Mouse (Mus musculus) hindbrain, embryonic 11.5 days (tissue): ENCODE measurements around the gene Slc25a29. TPM values are rescaled to one million over a fixed set of nuclear protein-coding genes. Genes with fewer than 3 reads are reported as not detected.

ENCODE experiments used
- ATAC-seq: fragments of 200-750 bp; cut with Nextera tagmentation; 2 replicates; pipeline ENCODE4 v1.8.0; 2017; ENCODE audit warnings: mild to moderate bottlenecking, moderate TSS enrichment, moderate library complexity; ENCODE audit not compliant: low FRiP score
- DNase-seq: peaks from one replicate; pipeline ENCODE4 v3.0.0-alpha.2; 2015; ENCODE audit warnings: low spot score
- H3K27ac ChIP-seq: fragments of 300-500 bp; sonication (generic); 2 replicates; pipeline ENCODE4 v1.5.1; 2014; ENCODE audit warnings: mild to moderate bottlenecking, low read depth, low read length
- H3K27me3 ChIP-seq: fragments of 300-500 bp; sonication (generic); 2 replicates; pipeline ENCODE4 v1.6.1; 2014; ENCODE audit warnings: mild to moderate bottlenecking, low read length, moderate library complexity, mixed read lengths; ENCODE audit not compliant: control insufficient read depth, insufficient read depth
- H3K36me3 ChIP-seq: fragments of 300-500 bp; sonication (generic); 2 replicates; pipeline ENCODE4 v1.6.1; 2014; ENCODE audit warnings: mild to moderate bottlenecking, low read length, moderate library complexity, mixed read lengths; ENCODE audit not compliant: control insufficient read depth, insufficient read depth
- H3K4me1 ChIP-seq: fragments of 300-500 bp; sonication (generic); replicated peaks from 2 replicates; pipeline ENCODE4 v1.6.1; 2014; ENCODE audit warnings: low read length, mixed read lengths; ENCODE audit not compliant: control insufficient read depth, insufficient read depth
- H3K4me2 ChIP-seq: fragments of 300-500 bp; sonication (generic); replicated peaks from 2 replicates; pipeline ENCODE4 v1.6.1; 2014; ENCODE audit warnings: mild to moderate bottlenecking, low read depth, low read length
- H3K4me3 ChIP-seq: fragments of 300-500 bp; sonication (generic); 2 replicates; pipeline ENCODE4 v1.5.1; 2014; ENCODE audit warnings: low read depth, low read length
- H3K9ac ChIP-seq: fragments of 300-500 bp; sonication (generic); 2 replicates; pipeline ENCODE4 v1.6.1; 2014; ENCODE audit warnings: low read depth, low read length
- H3K9me3 ChIP-seq: fragments of 300-500 bp; sonication (generic); 2 replicates; pipeline ENCODE4 v1.6.1; 2016; ENCODE audit warnings: low read length; ENCODE audit not compliant: control insufficient read depth
- WGBS: fragments of 180-500 bp; shearing (Covaris S2); extraction: QIAGEN DNeasy Blood & Tissue Kit; methylation state at CpG from one replicate; pipeline ENCODE4 v1.1.7; 2014; 5-methylcytosine and 5-hydroxymethylcytosine counted together
- polyA plus RNA-seq: library from polyadenylated mRNA; unstranded; fragments of >200 nt; fragmentation: Nextera tagmentation; extraction: Ambion mirVana; gene quantifications from 2 replicates; pipeline ENCODE4 v1.2.1, GENCODE M21; 2014

Gene Slc25a29
- polyA plus RNA-seq, 1 experiment from 2014 or later = 12.0 TPM

- DNase-seq = no peak
- Histone ChIP-seq H3K27ac (no peak overlapping the region), H3K9ac (no peak overlapping the region), H3K27me3 (no peaks in the 10 kb centered on the region), H3K36me3 (no peaks in the 10 kb centered on the region), H3K4me2 (no peak overlapping the region), H3K9me3 (no peaks in the 10 kb centered on the region), H3K4me3 (no peak overlapping the region), H3K4me1 (no peaks in the 10 kb centered on the region; the same call in 1 of the 2 replicates)
- WGBS = 91% methylated on average over 6 of the region's 6 CpGs
- ATAC-seq = no peak
Measured at GRCm38 (mm10) chr12:108830358-108830757, 5.3 kb downstream of the Slc25a29 start.

- no peak for DNase-seq
- no peak overlapping the region for H3K4me3 ChIP-seq
- no peak overlapping the region for H3K4me2 ChIP-seq
- H3K9ac ChIP-seq = no peak overlapping the region
- H3K9me3 ChIP-seq = no peaks in the 10 kb centered on the region
- no peaks in the 10 kb centered on the region for H3K36me3 ChIP-seq
- 76% methylated on average over 5 of the region's 5 CpGs for WGBS
- H3K27ac ChIP-seq = no peak overlapping the region
- no peak for ATAC-seq
- no peaks in the 10 kb centered on the region for H3K27me3 ChIP-seq
- H3K4me1 ChIP-seq = no peaks in the 10 kb centered on the region; the same call in 1 of the 2 replicates
Measured at GRCm38 (mm10) chr12:108829636-108830035, 6.0 kb downstream of the Slc25a29 start.

- DNase-seq (no peak), ATAC-seq (no peak)
- no peaks in the 10 kb centered on the region for H3K4me1 ChIP-seq
- H3K9ac ChIP-seq = no peak overlapping the region
- H3K4me2 ChIP-seq = no peak overlapping the region
- 96% methylated on average over 6 of the region's 6 CpGs for WGBS
- no peaks in the 10 kb centered on the region for H3K9me3 ChIP-seq
- no peaks in the 10 kb centered on the region for H3K27me3 ChIP-seq
- H3K27ac ChIP-seq = no peak overlapping the region
- H3K4me3 ChIP-seq = no peak overlapping the region
- no peaks in the 10 kb centered on the region for H3K36me3 ChIP-seq
Measured at GRCm38 (mm10) chr12:108827641-108828040, 8.0 kb downstream of the Slc25a29 start.

GRCm38 (mm10) chr12:108826958-108827535 lies 8.6 kb downstream of the Slc25a29 start:
- ATAC-seq = no peak
- WGBS = 96% methylated on average over 28 of the region's 28 CpGs
- no peak for DNase-seq

GRCm38 (mm10) chr12:108826282-108826957 lies 9.3 kb downstream of the Slc25a29 start:
- H3K4me1 ChIP-seq = no peaks in the 10 kb centered on the region
- H3K36me3 ChIP-seq = no peaks in the 10 kb centered on the region
- H3K27ac ChIP-seq = no peak overlapping the region
- WGBS = 97% methylated on average over 19 of the region's 19 CpGs
- H3K9me3 ChIP-seq = no peaks in the 10 kb centered on the region
- no peak for ATAC-seq
- H3K4me2 ChIP-seq = no peak overlapping the region
- no peaks in the 10 kb centered on the region for H3K27me3 ChIP-seq
- no peak overlapping the region for H3K4me3 ChIP-seq
- no peak overlapping the region for H3K9ac ChIP-seq
- no peak for DNase-seq

More at GRCm38 (mm10) chr12:108826958-108827535, 8.6 kb downstream of the Slc25a29 start:
- H3K9me3 ChIP-seq = no peaks in the 10 kb centered on the region
- no peak overlapping the region for H3K27ac ChIP-seq
- H3K4me3 ChIP-seq = no peak overlapping the region
- H3K9ac ChIP-seq = no peak overlapping the region
- H3K4me2 ChIP-seq = no peak overlapping the region
- H3K4me1 ChIP-seq = no peaks in the 10 kb centered on the region
- H3K36me3 ChIP-seq = no peaks in the 10 kb centered on the region
- no peaks in the 10 kb centered on the region for H3K27me3 ChIP-seq

GRCm38 (mm10) chr12:108825561-108826224 lies 10.0 kb downstream of the Slc25a29 start:
- Histone ChIP-seq H3K36me3 (no peaks in the 10 kb centered on the region), H3K4me3 (no peak overlapping the region), H3K27me3 (no peaks in the 10 kb centered on the region), H3K9me3 (no peaks in the 10 kb centered on the region), H3K4me2 (no peak overlapping the region), H3K27ac (no peak overlapping the region), H3K4me1 (no peaks in the 10 kb centered on the region), H3K9ac (no peak overlapping the region)
- WGBS = 94% methylated on average over 13 of the region's 13 CpGs
- DNase-seq (no peak), ATAC-seq (no peak)

GRCm38 (mm10) chr12:108824225-108824874 lies 11.3 kb downstream of the Slc25a29 start:
- Histone ChIP-seq H3K9ac (no peak overlapping the region), H3K36me3 (no peaks in the 10 kb centered on the region), H3K9me3 (no peaks in the 10 kb centered on the region), H3K4me1 (no peaks in the 10 kb centered on the region), H3K27me3 (no peaks in the 10 kb centered on the region), H3K4me2 (no peak overlapping the region), H3K4me3 (no peak overlapping the region), H3K27ac (no peak overlapping the region)
- WGBS = 95% methylated on average over 15 of the region's 15 CpGs
- ATAC-seq (no peak), DNase-seq (no peak)

GRCm38 (mm10) chr12:108823036-108823435 lies 12.6 kb downstream of the Slc25a29 start:
- Histone ChIP-seq H3K27me3 (no peaks in the 10 kb centered on the region), H3K27ac (no peak overlapping the region), H3K9me3 (no peaks in the 10 kb centered on the region), H3K4me1 (no peaks in the 10 kb centered on the region; the same call in 1 of the 2 replicates), H3K4me2 (no peak overlapping the region), H3K36me3 (no peaks in the 10 kb centered on the region), H3K4me3 (no peak overlapping the region), H3K9ac (no peak overlapping the region)
- ATAC-seq (no peak), DNase-seq (no peak)
- WGBS = 78% methylated on average over 8 of the region's 8 CpGs
